Mouse (Mus musculus) gastrocnemius, postnatal 10 days (tissue): ENCODE measurements around the gene Sap18b. TPM values are rescaled to one million over a fixed set of nuclear protein-coding genes. Genes with fewer than 3 reads are reported as not detected.
"Not testable (repeated sequence)": the region's sequence is repeated elsewhere in the genome, so short reads cannot be mapped to it uniquely, and the experiment has no call there.

Experiments used
- DNase-seq: peaks from one replicate; pipeline ENCODE4 v3.0.0; 2021; ENCODE audit warnings: mixed read lengths
- total RNA-seq, 2 experiments: library from RNA; stranded (reverse); gene quantifications; 2 replicates each; pipeline ENCODE4 v1.2.3; 2021

The Sap18b gene
- total RNA-seq, 2 experiments from 2014 or later: 96.4 to 97.1 TPM

DNA sequence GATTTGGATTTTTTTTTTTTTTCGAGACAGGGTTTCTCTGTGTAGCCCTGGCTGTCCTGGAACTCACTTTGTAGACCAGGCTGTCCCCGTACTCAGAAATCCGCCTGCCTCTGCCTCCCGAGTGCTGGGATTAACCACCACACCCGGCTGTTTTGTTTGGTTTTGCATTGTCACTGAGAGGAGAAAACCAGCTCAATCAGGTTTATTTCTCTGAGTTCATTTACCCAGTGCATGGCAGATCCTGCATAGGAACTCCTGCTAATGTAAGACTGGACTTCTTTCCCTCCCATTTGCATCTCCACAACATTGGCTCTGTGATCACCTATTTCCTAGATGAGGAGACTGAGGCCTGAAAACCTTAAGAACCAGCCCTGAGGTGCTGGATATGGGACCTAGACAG lies 3.0 kb upstream of the Sap18b start:
- DNase-seq: no peak

- DNase-seq: no peak
These were observed 2.4 kb upstream of the Sap18b start for GRCm38 (mm10) chr8:95822699-95823098.

DNA sequence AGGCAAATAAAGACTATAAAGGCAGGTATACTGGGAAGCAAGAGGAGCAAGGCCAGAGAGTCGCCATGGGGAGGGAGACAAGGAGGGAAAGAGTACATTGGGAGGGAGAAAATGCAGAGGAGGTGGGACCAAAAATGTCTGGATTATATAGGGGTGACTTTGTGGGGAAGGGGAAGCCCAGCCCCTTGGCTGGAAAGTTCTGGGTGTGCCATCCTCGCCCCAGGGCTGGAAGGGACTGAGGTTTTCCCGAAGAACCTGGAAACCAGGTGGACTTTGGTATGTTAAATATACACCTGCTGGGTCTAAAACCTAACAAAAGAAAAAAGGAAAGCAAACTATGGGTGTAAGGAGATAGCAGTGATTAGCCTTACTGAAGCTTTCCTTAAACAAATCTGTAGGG lies 5.0 kb downstream of the Sap18b start:
- no peak for DNase-seq

DNA sequence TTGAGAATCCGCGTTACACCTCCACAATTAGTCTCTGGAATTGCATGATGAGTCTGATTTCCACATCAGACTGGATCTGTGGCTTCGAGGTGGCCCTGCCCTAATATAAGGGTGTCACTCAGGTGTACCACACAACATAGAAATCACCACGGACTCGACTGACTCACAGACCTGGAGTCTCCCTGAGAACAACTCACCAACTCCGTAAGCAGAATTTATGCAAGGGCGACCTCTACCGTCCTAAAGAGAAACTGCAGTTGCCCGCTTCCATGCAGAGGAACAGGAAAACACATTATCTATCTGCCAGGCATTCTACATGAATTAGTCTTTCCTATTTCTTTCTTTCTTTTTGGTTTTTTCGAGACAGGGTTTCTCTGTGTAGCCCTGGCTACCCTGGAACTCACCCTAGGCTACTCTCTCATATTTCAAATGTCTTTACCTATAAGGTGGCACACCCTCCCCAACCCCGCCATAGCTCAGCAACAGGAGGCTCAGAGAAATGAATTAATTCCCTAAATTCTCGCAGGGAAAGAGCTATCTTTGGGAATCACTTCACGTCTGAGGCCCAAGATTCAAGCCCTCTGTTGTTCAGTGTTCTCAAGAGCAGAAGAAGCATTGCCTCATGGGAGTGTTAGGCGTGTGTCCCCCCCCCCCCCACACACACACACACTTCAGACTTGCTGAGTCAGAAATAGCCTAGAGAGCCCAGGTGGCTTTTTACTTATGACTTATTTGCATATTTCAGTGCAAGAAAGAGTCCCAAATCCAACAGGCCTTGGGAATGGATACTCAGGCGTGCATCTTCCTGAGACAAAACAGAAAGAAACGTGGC lies 7.7 kb downstream of the Sap18b start:
- peak; percentile 76 for DNase-seq

- peak; percentile 13 for DNase-seq
These were observed 8.4 kb downstream of the Sap18b start for GRCm38 (mm10) chr8:95833435-95833984.

GRCm38 (mm10) chr8:95835891-95836290 lies 10.7 kb downstream of the Sap18b start:
- no peak for DNase-seq

- DNase-seq: no peak
These were observed 12.1 kb downstream of the Sap18b start for GRCm38 (mm10) chr8:95837266-95837665.

DNA sequence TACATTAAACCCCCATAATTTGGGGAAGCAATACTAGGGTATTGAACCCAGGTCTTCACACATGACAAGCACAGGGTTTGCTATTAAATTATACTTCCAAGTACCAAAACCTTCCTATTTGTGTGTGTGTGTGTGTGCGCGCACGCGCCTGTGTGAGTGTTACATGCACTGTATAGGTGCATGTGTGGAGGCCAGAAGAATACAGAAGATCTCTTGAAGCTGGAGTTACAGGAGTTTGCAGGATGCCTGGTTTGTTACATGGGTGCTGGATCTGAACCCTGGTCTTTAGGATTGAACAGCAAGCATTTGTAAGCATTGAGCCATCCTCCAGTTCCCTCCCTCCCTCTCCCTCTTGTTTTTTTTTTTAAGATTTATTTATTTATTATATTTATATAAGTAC lies 14.1 kb downstream of the Sap18b start:
- no peak for DNase-seq

DNA sequence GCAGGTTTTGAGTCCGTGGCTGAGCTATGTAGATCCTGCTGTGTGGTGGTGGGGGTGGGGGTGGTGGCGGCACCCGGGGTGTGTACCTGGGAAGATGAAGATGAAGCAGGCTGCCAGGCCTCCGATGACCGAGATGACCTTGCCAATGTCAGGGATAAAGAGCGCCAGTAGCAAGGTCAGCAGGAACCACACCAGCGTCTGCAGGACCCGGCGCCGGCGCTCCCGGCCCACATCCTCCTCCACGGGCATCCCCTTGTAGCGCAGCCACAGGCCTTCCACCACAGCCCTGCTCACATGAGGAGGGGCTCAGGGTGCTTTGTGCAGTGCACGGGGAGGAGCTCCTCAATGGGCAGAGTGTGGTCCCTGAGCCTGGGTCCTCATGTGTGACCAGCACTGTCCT lies 16.3 kb downstream of the Sap18b start:
- no peak for DNase-seq

DNA sequence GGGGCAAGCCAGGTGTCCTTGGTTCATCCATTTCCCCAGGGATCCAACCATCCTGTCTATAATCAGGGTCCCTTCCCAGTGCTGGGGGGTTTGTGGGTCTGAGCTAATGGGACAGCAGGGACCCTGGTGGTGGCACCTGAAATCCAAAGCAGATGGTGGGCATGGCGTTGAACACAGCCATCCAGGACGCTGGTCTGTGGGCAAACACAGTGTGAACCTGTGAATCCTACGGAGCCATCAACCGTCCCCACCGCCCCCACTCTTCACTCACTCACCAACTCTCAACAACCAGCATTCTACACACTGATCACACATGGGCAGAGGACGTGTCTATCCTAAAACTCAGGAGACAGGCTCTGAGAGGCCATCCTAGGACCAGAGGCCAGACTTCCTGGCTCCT lies 18.8 kb downstream of the Sap18b start:
- DNase-seq: no peak

- no peak for DNase-seq
These were observed 19.9 kb downstream of the Sap18b start for GRCm38 (mm10) chr8:95845026-95845425.

GRCm38 (mm10) chr8:95848061-95848551 lies 23.0 kb downstream of the Sap18b start:
- no peak for DNase-seq

DNA sequence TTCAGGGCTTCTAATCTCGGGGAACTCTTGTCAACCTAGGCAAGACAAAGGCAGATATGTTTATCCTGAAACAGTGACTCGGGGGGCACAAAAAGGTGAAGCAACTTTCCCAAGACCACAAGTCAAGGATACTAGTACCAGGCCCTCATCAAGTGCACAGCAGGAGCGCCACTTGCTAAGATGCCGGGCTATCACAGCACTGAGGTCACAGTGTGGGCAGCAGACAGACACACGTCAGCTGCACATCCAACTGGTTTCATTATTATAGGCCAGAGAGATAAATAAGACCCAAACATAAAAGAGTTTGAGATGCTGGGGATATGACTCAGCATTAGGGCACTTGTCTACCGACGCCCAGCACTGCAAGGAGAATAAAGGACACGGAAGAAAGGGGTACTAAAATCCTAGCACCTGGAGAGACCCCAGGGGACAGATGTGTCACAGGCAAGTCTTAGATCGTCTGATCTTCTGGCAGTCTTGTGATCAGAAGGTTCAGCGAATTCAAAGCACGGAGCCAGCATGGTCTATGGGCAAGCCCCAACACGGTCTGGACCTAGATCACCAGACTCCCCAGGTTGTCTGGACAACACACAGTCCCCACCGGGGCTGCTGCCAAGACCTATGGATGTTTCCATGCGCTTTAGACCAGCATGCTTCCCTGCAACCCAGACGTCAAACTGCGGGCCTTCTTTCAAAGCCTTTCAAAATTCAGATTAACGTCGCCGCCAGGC lies 23.8 kb downstream of the Sap18b start:
- DNase-seq: no peak

DNA sequence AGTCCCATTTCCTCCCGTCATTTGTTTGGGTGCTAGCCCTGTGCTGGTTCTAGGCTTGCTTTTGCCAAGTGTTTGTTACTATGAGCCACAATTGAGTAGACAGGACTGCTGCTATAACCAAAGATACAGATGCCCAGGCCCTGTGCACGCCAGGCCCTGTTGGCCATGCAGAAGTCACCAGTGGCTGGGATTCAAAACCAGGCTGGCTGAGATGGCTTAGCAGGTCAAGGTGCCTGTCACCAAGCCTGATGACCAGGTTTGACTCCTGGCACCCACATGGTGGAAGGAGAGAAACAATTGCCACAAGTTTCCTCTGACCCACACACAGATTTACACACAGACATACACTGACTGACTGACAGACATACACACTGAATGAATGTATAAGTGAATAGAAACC lies 25.2 kb downstream of the Sap18b start:
- DNase-seq: no peak

- DNase-seq: no peak
These were observed 27.1 kb downstream of the Sap18b start for GRCm38 (mm10) chr8:95852290-95852689.

GRCm38 (mm10) chr8:95853102-95853843 lies 28.1 kb downstream of the Sap18b start, which contains the start of gene Slc38a7:
Slc38a7 (minus strand) TSS chr8:95853539.
- DNase-seq: peak; percentile 46

- no peak for DNase-seq
These were observed 29.0 kb downstream of the Sap18b start for GRCm38 (mm10) chr8:95854174-95854573.

- DNase-seq: not testable (repeated sequence)
These were observed 38.8 kb downstream of the Sap18b start for GRCm38 (mm10) chr8:95863761-95864440.

DNA sequence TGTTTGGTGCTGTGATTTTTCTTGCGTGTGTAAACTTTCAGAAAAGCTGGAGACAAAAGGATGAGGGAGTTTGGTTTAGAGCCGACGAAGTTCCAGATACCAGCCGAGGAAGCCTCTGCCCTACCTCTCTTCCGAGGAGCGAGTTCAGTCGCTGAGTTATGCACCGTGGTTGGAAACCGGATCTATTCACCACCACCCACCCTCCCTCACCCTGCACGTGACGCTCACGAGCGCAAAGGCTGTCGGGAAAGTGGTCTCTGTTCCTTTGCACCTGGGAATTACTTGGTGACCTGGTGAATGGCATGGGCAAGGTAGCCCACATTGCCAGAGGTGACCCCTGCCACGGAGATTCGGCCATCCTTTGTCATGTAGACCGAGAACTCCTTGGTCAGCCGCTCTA lies 39.7 kb downstream of the Sap18b start:
- not testable (repeated sequence) for DNase-seq

DNA sequence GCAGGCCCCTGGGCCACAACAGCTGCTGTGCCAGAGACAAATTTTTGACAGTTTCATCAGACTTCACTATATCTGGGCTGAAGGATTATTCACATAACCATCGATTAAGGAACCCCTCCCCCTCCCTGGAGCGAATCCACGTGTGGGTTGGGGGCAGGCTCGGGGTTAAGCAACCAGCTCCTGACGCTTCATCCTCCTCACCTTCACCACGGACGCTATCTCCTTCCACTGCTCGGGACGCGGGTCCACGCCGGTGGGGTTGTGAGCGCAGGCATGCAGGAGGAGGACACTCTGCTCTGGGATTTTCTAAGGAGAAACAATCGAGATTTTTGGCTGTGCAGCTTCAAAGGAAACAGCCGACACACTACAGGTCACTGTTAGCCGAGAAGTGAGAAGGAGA lies 46.5 kb downstream of the Sap18b start:
- no peak for DNase-seq

DNA sequence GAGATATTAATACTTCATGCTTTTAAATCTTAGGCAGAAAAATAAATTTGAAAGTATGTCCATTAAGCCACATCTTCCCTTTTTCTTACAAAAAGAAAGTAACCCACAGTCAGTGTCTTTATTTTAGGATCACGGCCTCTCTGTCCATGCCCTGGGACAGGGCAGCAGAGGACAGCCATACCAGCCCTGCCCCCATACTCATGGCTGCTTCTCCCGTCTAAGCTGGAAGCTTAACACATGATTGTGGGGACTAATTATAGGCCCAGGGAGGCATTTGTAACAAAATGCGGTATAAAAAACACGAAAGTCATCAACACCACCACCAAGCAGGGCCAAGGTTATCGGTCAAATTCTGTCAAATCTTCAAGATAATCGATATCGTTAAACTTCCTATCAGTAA lies 50.1 kb downstream of the Sap18b start:
- no peak for DNase-seq
